Comparison of ENCODE assay signal across 28 mouse cellular contexts in the genomic region with DNA sequence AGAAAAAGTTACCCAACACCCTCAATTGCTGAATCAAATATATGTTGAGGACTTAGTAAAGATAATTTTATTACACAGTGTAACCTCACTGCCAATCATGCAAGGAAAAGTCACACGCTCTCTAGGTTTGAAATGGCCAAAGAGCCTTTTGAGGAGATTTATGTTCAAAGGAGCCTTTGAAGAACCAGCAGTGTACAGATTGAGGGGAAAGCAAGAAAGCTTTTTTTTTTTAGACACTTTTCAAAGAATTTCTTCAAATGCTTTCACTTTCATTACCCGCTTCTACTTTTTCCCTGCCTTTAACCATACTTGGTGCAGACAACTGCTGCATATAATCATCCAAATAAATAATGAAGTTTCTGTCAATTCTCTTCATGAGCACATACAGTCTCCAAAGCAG.
"Had no signal": no experiment of that assay in that cellular context is flagged by ENCODE, and none has a peak within 500 bp of the region (broad histone marks: within the 10 kb centered on the region; RNA-seq: fewer than 3 reads in every experiment).

No protein-coding gene starts in this region.

- H3K27ac ChIP-seq: embryonic facial prominence, embryonic 10.5 days; embryonic facial prominence, embryonic 12.5 days; embryonic facial prominence, embryonic 13.5 days; embryonic facial prominence, embryonic 15.5 days; forebrain, embryonic 10.5 days; forebrain, embryonic 12.5 days; forebrain, embryonic 13.5 days; forebrain, embryonic 15.5 days; gastrocnemius, adult 2 months; heart, adult 2 months had no signal

- H3K27me3 ChIP-seq: embryonic facial prominence, embryonic 12.5 days; embryonic facial prominence, embryonic 13.5 days; embryonic facial prominence, embryonic 15.5 days; forebrain, embryonic 12.5 days; forebrain, embryonic 13.5 days; forebrain, embryonic 15.5 days had no signal

- H3K36me3 ChIP-seq: embryonic facial prominence, embryonic 10.5 days; embryonic facial prominence, embryonic 12.5 days; embryonic facial prominence, embryonic 13.5 days; embryonic facial prominence, embryonic 15.5 days; forebrain, embryonic 10.5 days; forebrain, embryonic 12.5 days; forebrain, embryonic 15.5 days had no signal

- H3K4me3 ChIP-seq: embryonic facial prominence, embryonic 10.5 days; embryonic facial prominence, embryonic 12.5 days; embryonic facial prominence, embryonic 13.5 days; embryonic facial prominence, embryonic 15.5 days; erythroblast, embryonic 14.5 days; forebrain, embryonic 10.5 days; forebrain, embryonic 12.5 days; forebrain, embryonic 13.5 days; forebrain, embryonic 15.5 days; gastrocnemius, adult 2 months; heart, adult 2 months had no signal

- H3K4me2 ChIP-seq: embryonic facial prominence, embryonic 12.5 days; embryonic facial prominence, embryonic 13.5 days; embryonic facial prominence, embryonic 15.5 days; forebrain, embryonic 12.5 days; forebrain, embryonic 13.5 days; forebrain, embryonic 15.5 days had no signal

- H3K4me1 ChIP-seq: embryonic facial prominence, embryonic 10.5 days; embryonic facial prominence, embryonic 12.5 days; embryonic facial prominence, embryonic 13.5 days; embryonic facial prominence, embryonic 15.5 days; forebrain, embryonic 12.5 days; forebrain, embryonic 13.5 days; forebrain, embryonic 15.5 days had no signal

- H3K9ac ChIP-seq: embryonic facial prominence, embryonic 12.5 days; embryonic facial prominence, embryonic 13.5 days; embryonic facial prominence, embryonic 15.5 days; forebrain, embryonic 12.5 days; forebrain, embryonic 13.5 days; forebrain, embryonic 15.5 days; forebrain, postnatal 0 days had no signal

- H3K9me3 ChIP-seq: embryonic facial prominence, embryonic 10.5 days; embryonic facial prominence, embryonic 12.5 days; embryonic facial prominence, embryonic 13.5 days; embryonic facial prominence, embryonic 15.5 days; forebrain, embryonic 10.5 days; forebrain, embryonic 12.5 days; forebrain, embryonic 13.5 days; forebrain, embryonic 15.5 days had no signal

- DNase-seq: cerebellum, adult 8-10 months; cerebellum, adult 9-10 months; cerebellum, adult 9-11 months; cerebellum, postnatal 10 days; cerebellum, postnatal 14 days; cerebellum, postnatal 25 days; cerebellum, postnatal 36 days; embryo, embryonic 11 days; forebrain, postnatal 0 days; gastrocnemius, adult 2 months; gastrocnemius, postnatal 10 days; gastrocnemius, postnatal 14 days; gastrocnemius, postnatal 25 days; gastrocnemius, postnatal 36 days; heart, adult 11 months; heart, adult 18-20 months; heart, adult 2 months had no signal

- ATAC-seq: forebrain, embryonic 13.5 days; forebrain, embryonic 14.5 days; forebrain, embryonic 15.5 days; forebrain, embryonic 16.5 days; forebrain, postnatal 0 days had no signal
